Mouse (Mus musculus): ENCODE results near the gene Aen. TPM values are rescaled to one million over a fixed set of nuclear protein-coding genes. Genes with fewer than 3 reads are reported as not detected.

Gene Aen
- polyA plus RNA-seq (2017; shearing (Covaris generic)): 51.0 TPM

GRCm38 (mm10) chr7:78895653-78896333 lies at the start of gene Aen:
Gene Aen, plus strand, starts transcription at chr7:78895854.

GRCm38 (mm10) chr7:78846737-78847434 lies 48.8 kb upstream of the Aen start, which contains the start of gene Det1:
Gene Det1, minus strand, starts transcription at chr7:78847263.

GRCm38 (mm10) chr7:78912974-78913474 lies 17.4 kb downstream of the Aen start, which contains the start of gene Isg20:
Gene Isg20, plus strand, starts transcription at chr7:78913424.

Other genes with a start within 250 kb of the Aen start
- gene Ntrk3, start 157.8 kb upstream of the Aen start, polyA plus RNA-seq (2017; shearing (Covaris generic)): 12.0 TPM
- 50.1 TPM for gene Mrps11, start 112.7 kb upstream of the Aen start, polyA plus RNA-seq (2017; shearing (Covaris generic))
- gene Mrpl46, start 112.3 kb upstream of the Aen start, polyA plus RNA-seq (2017; shearing (Covaris generic)): 52.5 TPM
- 30.9 TPM for gene Det1, start 48.6 kb upstream of the Aen start, polyA plus RNA-seq (2017; shearing (Covaris generic))
- gene Isg20, start 17.6 kb downstream of the Aen start, polyA plus RNA-seq (2017; shearing (Covaris generic)): 91.5 TPM
- gene Acan, start 157.6 kb downstream of the Aen start, polyA plus RNA-seq (2017; shearing (Covaris generic)): not detected
- gene Hapln3, start 235.2 kb downstream of the Aen start, polyA plus RNA-seq (2017; shearing (Covaris generic)): 0.11 TPM

Data from CD4-positive, CD25-positive, alpha-beta regulatory T cell (primary cell).